Mouse (Mus musculus) frontal cortex, postnatal 25 days (tissue): Measurements from ENCODE around the gene Klhl35.
A peak's percentile ranks its signal among the peaks of the same experiment; 100 is the strongest.

Experiments
- DNase-seq, 2 experiments: peaks; one replicate each; pipeline ENCODE4 v3.0.0; 2022; ENCODE audit warnings: low spot score in 2 of 2

Klhl35 gene

GRCm38 (mm10) chr7:99465811-99466210, at the start of gene Klhl35:
Klhl35 (plus strand) TSS chr7:99466004.
- DNase-seq: no peak

DNA sequence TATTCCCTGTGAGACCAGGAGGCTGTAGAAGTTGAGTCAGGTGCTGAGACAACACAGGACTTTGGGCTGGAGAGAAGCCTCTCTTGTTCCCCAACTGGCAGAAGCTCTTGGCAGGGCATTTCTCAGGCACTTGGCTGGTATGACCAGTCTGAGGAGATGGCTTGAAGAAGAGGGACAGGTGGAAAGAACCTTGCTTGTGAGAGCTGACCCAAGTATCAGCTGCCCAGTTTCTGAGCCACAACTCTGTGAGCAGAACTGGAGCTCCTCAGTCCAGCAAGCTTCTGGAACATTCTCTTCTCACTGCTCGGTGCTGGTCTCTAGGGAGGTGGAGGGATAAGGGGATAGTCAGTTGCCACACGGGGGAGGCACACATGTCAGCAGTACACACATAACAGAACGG, 46.5 kb upstream of the Klhl35 start:
- no peak for DNase-seq

GRCm38 (mm10) chr7:99421006-99421405, 44.8 kb upstream of the Klhl35 start:
- no peak for DNase-seq

DNA sequence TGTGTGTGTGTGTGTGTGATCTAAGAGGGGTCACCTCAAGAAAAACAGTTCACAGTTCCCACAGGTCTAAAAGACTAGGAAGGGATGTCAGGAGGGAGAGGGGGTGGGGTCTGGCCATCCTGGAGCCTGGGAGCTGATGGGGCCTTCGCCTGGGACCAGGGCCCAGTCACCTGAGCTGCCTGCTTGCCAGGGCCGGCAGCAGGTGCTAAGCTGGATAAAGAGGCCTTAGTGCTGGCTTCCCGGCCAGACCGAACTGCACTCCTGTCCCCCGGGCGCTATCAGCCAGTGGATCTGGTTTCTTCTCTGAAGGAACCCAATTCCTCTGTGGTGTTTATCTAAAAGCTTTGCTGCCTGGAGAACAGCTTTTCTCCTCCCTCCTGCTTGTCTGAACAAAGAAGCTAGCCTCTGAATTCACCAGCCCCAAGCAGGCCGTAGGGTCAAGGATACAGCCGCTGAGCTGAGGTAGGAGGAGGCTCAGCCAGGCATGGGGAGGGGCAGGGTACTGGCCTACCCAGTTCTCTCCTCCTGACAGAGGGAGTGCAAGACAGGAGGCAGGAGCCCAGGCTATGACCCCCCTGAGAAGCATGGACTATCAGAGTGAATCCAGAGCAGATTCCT, 41.2 kb upstream of the Klhl35 start:
- no peak for DNase-seq

DNA sequence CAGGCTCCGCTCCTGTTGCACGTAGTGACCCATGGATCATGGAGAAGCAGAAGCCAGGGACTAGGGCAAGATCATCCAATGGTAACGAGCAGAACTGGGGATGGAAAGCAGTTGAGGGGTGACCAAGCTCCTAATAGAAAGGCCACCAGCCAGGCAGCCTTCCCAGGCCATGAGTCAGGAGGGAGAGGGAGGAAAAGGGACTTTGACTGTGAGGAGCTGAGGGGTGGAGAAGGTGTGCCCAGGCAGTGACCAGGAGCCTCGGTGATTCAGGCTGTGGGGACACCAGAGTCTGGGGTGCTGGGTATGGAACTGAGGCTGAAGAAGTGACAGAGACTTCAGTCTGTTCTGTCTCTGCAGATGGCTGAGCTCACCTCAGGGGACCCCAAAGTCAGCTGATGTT, 40.1 kb upstream of the Klhl35 start:
- no peak for DNase-seq

DNA sequence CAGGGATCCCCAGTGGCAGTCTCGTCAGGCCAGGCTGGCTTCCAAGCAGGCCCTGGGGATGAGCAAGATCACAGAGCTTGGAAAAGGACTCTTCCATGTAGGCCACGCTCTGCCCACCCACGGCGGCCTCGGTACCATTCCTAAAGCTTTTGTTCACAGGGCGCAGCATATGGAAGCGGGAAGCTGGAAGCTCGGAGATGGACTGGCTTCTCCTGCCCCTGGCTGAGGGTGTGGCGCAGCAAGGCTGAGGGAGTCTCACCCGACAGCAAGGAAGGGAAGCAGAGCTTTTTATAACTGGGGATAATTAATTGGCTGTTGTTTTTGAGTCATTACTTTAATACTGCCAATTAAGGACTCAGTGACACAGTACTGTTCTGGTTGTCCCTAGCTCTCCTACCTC, 38.8 kb upstream of the Klhl35 start:
- DNase-seq: no peak

GRCm38 (mm10) chr7:99427987-99428386, 37.8 kb upstream of the Klhl35 start:
- no peak for DNase-seq

DNA sequence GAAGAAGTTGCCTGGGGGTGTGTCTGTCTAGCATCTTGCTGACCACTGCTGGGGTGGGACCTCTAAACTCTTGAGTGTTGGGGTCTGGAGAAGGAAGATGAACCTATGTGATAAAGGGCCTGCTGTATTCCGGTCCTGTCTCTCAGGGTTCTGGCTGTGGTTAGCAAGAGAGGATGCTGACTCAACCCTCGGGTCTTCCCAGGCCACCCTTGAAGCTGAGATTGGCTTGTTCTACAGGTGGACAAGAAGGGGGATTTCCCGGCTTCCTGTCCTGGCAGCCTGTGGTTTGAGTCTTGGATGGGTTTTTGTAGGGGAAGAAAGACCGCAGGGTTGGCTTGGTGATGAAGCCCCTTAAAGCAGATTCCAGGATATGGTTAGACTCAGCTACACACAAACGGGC, 37.0 kb upstream of the Klhl35 start:
- DNase-seq: no peak

DNA sequence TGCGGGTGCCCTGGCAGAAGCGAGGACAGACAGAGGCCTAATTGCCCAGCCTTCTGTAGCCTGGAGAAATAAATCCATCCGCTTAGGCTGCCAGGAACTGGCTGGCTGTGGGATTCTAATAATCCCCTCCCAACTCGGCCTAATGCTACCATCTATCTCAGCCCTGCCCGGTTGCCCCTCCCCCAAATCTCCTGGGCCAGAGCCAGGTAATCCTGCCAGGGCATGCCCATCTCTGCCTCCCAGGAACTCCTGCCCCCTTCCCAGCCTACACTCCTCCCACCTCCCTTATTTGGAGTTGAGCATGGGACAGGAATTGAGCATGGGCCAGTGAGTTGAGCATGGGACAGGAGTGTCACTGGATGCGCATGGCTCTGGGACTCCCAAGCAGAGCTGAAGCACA, 36.0 kb upstream of the Klhl35 start:
- DNase-seq: no peak

DNA sequence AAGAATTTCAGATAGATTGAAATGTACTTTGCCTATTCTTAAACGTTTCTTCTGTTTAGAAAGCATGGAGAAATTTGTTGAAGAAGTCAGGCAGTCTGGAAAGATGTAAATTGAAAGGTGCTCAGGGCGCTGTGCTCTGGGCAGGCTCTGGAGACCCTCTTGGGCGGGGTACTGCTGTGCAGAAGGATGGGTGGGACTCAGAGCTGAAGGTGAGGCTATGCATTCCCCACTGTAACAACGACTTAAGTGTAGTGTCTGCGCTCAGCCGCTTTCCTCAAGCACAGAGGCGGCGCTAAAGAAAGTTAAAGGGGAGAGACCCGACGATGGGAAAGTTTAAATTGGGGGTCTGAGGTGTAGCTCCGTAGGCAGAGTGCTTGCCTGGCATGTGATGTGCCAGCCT, 35.6 kb upstream of the Klhl35 start:
- DNase-seq: no peak

DNA sequence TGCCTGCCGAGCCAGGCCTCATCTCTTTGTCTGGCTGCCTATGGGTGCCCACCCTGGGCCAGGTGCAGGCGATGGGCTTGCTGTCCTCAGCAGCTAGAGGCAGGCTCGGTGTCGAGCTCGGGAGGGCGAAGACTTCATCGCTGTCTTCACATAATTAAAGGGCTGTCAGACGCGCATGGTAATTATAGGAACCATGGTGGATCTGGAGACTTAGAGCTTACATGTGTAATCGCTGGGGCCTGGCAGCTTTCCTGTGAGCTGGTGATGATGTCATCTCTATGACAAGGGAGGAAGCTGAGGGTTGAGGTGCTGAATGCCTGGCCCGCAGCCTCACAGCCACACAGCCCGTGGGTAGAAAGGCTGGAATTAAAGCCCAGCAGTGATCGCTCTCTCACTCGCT, 33.6 kb upstream of the Klhl35 start:
- peak; percentile 25 to 37 for DNase-seq

GRCm38 (mm10) chr7:99432863-99433262, 32.9 kb upstream of the Klhl35 start:
- DNase-seq: no peak

GRCm38 (mm10) chr7:99434672-99435250, 31.0 kb upstream of the Klhl35 start:
- no peak for DNase-seq

- DNase-seq: no peak
Measured at GRCm38 (mm10) chr7:99436530-99436929, 29.3 kb upstream of the Klhl35 start.

DNA sequence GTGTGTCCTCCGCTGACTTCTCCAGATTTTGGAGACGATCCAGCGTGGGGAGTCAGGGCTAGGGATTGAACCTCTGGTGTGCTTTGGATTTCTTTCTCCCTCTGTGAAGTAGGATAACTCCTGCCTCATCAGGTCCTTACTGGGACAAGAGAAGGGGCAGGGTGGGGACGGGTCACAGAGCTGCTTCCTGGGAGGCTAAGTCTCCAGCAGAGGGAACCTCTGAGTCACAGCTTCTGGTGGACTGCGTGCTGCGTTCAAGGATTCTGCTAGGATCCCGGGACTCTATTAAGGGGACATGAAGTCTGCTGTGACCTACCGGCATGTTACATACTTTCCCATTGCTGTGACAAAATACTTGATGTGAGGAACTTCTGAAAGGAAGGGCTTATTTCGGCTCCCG, 26.9 kb upstream of the Klhl35 start:
- no peak for DNase-seq

- DNase-seq: no peak
Measured at GRCm38 (mm10) chr7:99441534-99442072, 24.2 kb upstream of the Klhl35 start.

GRCm38 (mm10) chr7:99443164-99443563, 22.6 kb upstream of the Klhl35 start:
- no peak for DNase-seq

GRCm38 (mm10) chr7:99444012-99444411, 21.8 kb upstream of the Klhl35 start:
- no peak for DNase-seq

GRCm38 (mm10) chr7:99445833-99446232, 20.0 kb upstream of the Klhl35 start:
- DNase-seq: no peak

DNA sequence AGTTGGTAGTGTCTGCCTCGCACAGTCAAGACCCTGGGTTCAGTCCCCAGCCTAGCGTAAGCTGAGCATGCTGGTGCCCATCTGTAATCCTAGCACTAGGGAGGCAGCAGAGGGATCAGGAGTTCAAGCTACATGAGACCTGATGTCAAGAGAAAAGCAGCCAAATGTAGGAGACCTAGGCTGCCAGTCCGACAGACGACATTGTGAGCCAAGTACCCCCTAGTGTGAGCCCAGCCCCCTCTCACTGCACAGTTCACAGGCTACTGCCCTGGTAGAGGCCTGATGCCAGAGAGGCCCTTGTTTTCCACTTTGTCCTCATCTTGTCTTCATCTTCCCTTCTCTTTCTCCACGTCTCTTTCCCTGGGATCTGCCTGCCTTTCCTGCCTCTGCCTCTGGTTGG, 18.5 kb upstream of the Klhl35 start:
- no peak for DNase-seq

DNA sequence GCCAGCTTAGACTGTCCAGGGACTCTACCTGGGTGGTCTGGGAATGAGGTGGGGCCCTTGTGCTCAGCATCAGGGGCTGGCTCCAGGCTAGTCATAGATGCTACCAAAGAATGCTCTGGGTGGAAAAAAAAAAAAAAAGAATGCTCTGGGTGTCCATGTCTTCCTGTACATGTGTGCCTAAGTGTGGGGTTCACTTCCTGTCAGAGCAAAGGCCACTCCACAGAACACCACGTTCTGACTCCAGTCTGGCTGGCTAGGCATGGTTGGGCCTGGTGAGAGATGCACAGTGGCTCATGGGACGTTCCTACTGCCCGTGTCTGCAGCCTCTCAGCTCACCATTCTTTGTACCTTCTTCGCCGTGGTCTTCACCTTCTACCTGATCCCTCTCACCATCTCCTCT, 17.2 kb upstream of the Klhl35 start:
- DNase-seq: no peak

DNA sequence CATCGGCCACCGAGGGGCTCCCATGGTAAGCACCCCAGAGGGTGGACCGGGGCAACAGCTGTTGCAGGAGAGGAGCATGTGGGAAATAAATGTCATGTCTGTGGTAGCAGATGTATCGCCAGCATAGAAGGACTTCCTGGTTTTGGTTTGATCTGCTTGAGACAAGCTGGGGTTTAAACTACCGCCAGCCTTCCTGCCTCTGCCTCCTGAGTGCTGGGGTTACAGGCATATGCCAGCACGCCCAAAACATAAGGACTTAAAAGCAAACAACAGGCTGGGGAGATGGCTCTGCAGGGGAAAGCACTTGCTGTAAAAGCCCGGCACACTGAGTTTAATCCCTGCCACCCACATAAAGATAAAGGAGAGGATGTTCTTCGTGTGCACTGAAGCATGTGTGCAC, 16.7 kb upstream of the Klhl35 start:
- no peak for DNase-seq

DNA sequence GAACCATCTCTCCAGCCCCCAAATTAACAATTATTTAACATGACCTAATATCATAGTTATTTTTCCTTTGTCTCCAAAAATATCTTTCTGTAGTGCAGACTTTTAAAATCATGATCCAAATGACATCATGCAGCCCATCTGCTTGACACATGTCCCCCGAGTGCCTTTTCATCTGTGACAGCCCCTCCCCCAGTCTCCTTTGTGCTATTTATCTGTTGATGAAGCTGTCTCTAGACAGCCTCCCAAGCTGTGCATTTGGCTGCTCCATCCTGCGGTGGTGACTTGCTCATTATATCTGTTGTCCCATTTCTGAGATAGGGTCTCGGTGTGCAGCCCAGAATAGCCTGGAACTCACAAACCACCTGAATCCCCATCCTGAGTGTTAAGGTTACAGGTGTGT, 16.1 kb upstream of the Klhl35 start:
- DNase-seq: no peak

DNA sequence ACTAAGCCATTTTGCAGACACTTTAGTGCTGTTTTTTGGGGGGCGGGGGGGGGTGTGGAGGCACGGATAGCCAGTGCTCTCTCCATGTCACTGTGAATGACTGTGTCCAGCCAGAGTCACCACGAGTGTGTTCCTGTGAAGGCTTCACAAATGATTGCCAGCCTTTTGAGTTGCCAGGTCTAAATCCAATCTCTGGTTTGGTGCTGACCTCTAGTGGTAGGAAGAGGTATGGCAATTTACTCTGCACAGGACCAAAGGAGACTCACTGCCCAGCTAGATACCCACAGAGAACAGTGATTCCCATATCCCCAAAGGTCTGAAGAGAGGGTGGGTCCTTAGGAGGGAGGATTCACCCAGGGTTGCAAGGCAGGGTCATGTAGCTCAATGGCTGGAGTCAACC, 15.1 kb upstream of the Klhl35 start:
- DNase-seq: no peak
